Mouse (Mus musculus): ENCODE results near the gene Ulbp1. TPM values are rescaled to one million over a fixed set of nuclear protein-coding genes. Genes with fewer than 3 reads are reported as not detected.
"Not testable (repeated sequence)": the region's sequence is repeated elsewhere in the genome, so short reads cannot be mapped to it uniquely, and the experiment has no call there.

Ulbp1 gene
- total RNA-seq (2014; rRNA removed) (1.6 and 2.2 TPM in 2 replicates), polyA plus RNA-seq (2012; rRNA removed) (0.09 and 0.12 TPM in 2 replicates)

DNA sequence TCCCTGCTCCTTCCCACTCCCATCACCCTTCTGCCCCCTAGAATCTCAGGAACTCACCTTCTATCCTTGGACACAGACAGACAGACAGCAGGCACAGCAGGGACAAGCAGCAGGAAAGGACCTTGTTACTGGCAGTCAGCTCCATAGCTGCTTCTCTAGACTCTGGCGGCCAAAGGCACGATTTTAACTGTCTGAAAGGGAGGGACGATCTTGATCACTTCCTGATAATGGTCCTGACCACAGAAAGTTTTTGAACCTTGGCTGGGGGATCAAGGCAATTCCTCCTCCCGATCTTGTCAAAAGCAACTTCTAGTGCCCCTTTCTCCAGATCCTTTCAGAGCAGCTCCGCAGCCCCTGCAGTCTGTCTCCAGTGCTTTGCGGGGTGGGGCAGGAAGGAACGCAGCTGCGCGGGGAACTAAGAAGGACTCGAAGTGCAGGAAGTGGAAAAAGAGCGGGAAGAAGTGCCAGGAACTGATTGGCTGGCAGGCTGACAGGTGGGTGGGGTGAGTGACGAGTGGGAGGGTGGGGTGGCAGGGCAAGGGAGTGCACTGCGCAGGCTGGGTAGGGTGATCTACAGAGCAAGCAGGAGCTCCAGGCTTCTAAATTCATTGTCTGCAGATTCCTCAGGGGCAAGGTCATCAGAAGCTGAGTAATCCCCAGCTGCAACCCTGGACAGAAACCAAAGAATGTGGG lies at the start of gene Ulbp1:
TSS of gene Ulbp1 (minus strand) at position 442 of the 693 bp plus-strand sequence.
- H3K4me1 ChIP-seq (ENCODE audit: control insufficient read depth, insufficient read depth, low read length): no peaks in the 10 kb centered on the region; the same call in 1 of the 2 replicates
- no peaks in the 10 kb centered on the region for H3K36me3 ChIP-seq (ENCODE audit: control insufficient read depth, insufficient read depth, low read length)
- no peaks in the 10 kb centered on the region for H3K27me3 ChIP-seq (ENCODE audit: control insufficient read depth, insufficient read depth, low read length)
- no peak within 1 kb of the TSS for H3K27ac ChIP-seq (replicated peaks; ENCODE audit: insufficient read depth, low read depth, low read length)
- 49% methylated on average over 13 of the region's 13 CpGs for WGBS
- H3K79me2 ChIP-seq (ENCODE audit: control insufficient read depth, insufficient read depth, low read length): no peaks in the 10 kb centered on the region; the same call in 1 of the 2 replicates
- DNase-seq (ENCODE audit: extremely low read depth, low read depth, low spot score): peak; percentile 31
- H3K9ac ChIP-seq (ENCODE audit: low read depth, low read length): peak within 1 kb of the TSS; percentile 37; the same call in 1 of the 2 replicates
- no peak for TF ChIP-seq CTCF (IDR thresholded peaks at IDR 0.05; ENCODE audit: low read depth, low read length)
- H3K4me3 ChIP-seq (ENCODE audit: insufficient read depth, low read depth, low read length): peak within 1 kb of the TSS; percentile 51

GRCm38 (mm10) chr10:7498180-7498579 lies 24.7 kb upstream of the Ulbp1 start:
- not testable (repeated sequence) for H3K27ac ChIP-seq (replicated peaks; ENCODE audit: insufficient read depth, low read depth, low read length); H3K9ac ChIP-seq (ENCODE audit: low read depth, low read length); H3K79me2 ChIP-seq (ENCODE audit: control insufficient read depth, insufficient read depth, low read length); DNase-seq (ENCODE audit: extremely low read depth, low read depth, low spot score); H3K36me3 ChIP-seq (ENCODE audit: control insufficient read depth, insufficient read depth, low read length); H3K4me3 ChIP-seq (ENCODE audit: insufficient read depth, low read depth, low read length); H3K27me3 ChIP-seq (ENCODE audit: control insufficient read depth, insufficient read depth, low read length); H3K4me1 ChIP-seq (ENCODE audit: control insufficient read depth, insufficient read depth, low read length)
- WGBS: 39% methylated on average over 1 of the region's 1 CpGs

DNA sequence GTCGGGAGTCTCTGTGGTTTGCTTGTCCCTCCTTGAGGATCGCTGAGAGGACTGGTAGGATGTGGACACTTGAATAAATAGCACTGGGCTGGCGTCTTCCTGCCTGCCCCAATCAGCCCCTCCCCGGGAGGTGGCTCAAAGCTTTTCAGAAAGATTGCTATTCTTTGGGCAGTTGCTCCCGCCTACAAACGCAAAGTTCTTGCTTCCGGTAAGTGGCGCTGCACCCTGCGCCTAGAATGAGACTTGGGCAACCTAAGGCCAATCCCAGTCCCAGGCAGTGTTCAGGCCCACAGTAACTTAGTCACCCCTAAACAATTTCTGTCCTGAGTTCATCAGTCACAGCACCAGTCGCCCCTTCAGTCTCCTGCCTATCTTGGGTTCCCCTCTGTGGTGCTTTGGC lies 18.9 kb upstream of the Ulbp1 start:
- H3K79me2 ChIP-seq (ENCODE audit: control insufficient read depth, insufficient read depth, low read length); H3K36me3 ChIP-seq (ENCODE audit: control insufficient read depth, insufficient read depth, low read length); DNase-seq (ENCODE audit: extremely low read depth, low read depth, low spot score); H3K9ac ChIP-seq (ENCODE audit: low read depth, low read length); H3K4me1 ChIP-seq (ENCODE audit: control insufficient read depth, insufficient read depth, low read length); H3K27ac ChIP-seq (replicated peaks; ENCODE audit: insufficient read depth, low read depth, low read length); H3K27me3 ChIP-seq (ENCODE audit: control insufficient read depth, insufficient read depth, low read length); H3K4me3 ChIP-seq (ENCODE audit: insufficient read depth, low read depth, low read length): not testable (repeated sequence)
- 13% methylated on average over 10 of the region's 10 CpGs for WGBS

DNA sequence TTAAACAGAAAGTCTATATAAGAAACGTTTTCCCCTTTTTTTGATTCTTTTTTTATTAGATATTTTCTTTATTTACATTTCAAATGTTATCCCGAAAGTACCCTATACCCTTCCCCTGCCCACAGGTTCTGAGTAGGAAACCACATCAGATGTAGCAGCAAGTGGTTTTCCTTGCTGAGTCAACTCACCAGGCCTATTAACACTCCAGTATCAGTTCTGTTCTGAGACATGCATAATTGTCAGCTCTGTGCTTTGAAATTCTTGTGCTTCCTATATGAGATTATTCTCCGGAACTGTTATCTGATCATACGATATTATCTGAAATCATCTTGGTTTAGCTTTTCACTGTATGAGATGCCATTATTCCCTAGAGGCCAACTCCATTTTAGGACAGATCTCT lies 10.2 kb upstream of the Ulbp1 start:
- Histone ChIP-seq H3K4me1 (ENCODE audit: control insufficient read depth, insufficient read depth, low read length) (no peaks in the 10 kb centered on the region), H3K27ac (replicated peaks; ENCODE audit: insufficient read depth, low read depth, low read length) (no peak overlapping the region), H3K79me2 (ENCODE audit: control insufficient read depth, insufficient read depth, low read length) (no peaks in the 10 kb centered on the region), H3K9ac (ENCODE audit: low read depth, low read length) (no peak overlapping the region), H3K36me3 (ENCODE audit: control insufficient read depth, insufficient read depth, low read length) (no peaks in the 10 kb centered on the region), H3K27me3 (ENCODE audit: control insufficient read depth, insufficient read depth, low read length) (no peaks in the 10 kb centered on the region), H3K4me3 (ENCODE audit: insufficient read depth, low read depth, low read length) (no peak overlapping the region)
- DNase-seq (ENCODE audit: extremely low read depth, low read depth, low spot score): no peak
- WGBS: 55% methylated on average over 4 of the region's 4 CpGs
- TF ChIP-seq CTCF (IDR thresholded peaks at IDR 0.05; ENCODE audit: low read depth, low read length) (no peak), POLR2A (IDR thresholded peaks at IDR 0.05; ENCODE audit: extremely low read depth, insufficient read depth, low read length) (no peak)

GRCm38 (mm10) chr10:7474225-7474624 lies 787 bp upstream of the Ulbp1 start:
- not testable (repeated sequence) for H3K27me3 ChIP-seq (ENCODE audit: control insufficient read depth, insufficient read depth, low read length); DNase-seq (ENCODE audit: extremely low read depth, low read depth, low spot score); H3K9ac ChIP-seq (ENCODE audit: low read depth, low read length); H3K36me3 ChIP-seq (ENCODE audit: control insufficient read depth, insufficient read depth, low read length); H3K4me3 ChIP-seq (ENCODE audit: insufficient read depth, low read depth, low read length); H3K4me1 ChIP-seq (ENCODE audit: control insufficient read depth, insufficient read depth, low read length); H3K27ac ChIP-seq (replicated peaks; ENCODE audit: insufficient read depth, low read depth, low read length); H3K79me2 ChIP-seq (ENCODE audit: control insufficient read depth, insufficient read depth, low read length)
- WGBS: 69% methylated on average over 7 of the region's 13 CpGs

- H3K27me3 ChIP-seq (ENCODE audit: control insufficient read depth, insufficient read depth, low read length): no peaks in the 10 kb centered on the region
- H3K79me2 ChIP-seq (ENCODE audit: control insufficient read depth, insufficient read depth, low read length): no peaks in the 10 kb centered on the region; the same call in 1 of the 2 replicates
- H3K4me3 ChIP-seq (ENCODE audit: insufficient read depth, low read depth, low read length): no peak overlapping the region
- H3K27ac ChIP-seq (replicated peaks; ENCODE audit: insufficient read depth, low read depth, low read length): no peak overlapping the region
- no peak for TF ChIP-seq CTCF (IDR thresholded peaks at IDR 0.05; ENCODE audit: low read depth, low read length)
- no peaks in the 10 kb centered on the region for H3K36me3 ChIP-seq (ENCODE audit: control insufficient read depth, insufficient read depth, low read length)
- DNase-seq (ENCODE audit: extremely low read depth, low read depth, low spot score): no peak
- H3K9ac ChIP-seq (ENCODE audit: low read depth, low read length): no peak overlapping the region
- no peaks in the 10 kb centered on the region; the same call in 1 of the 2 replicates for H3K4me1 ChIP-seq (ENCODE audit: control insufficient read depth, insufficient read depth, low read length)
- WGBS: 79% methylated on average over 3 of the region's 3 CpGs
Observed at GRCm38 (mm10) chr10:7471664-7472063, 1.8 kb downstream of the Ulbp1 start.

Data from liver, adult 2 months (tissue).